Mouse (Mus musculus): ENCODE data around the gene E2f2. TPM values are rescaled to one million over a fixed set of nuclear protein-coding genes. Genes with fewer than 3 reads are reported as not detected.

E2f2 gene
- polyA plus RNA-seq, 1 experiment, result 56.3 TPM

DNA sequence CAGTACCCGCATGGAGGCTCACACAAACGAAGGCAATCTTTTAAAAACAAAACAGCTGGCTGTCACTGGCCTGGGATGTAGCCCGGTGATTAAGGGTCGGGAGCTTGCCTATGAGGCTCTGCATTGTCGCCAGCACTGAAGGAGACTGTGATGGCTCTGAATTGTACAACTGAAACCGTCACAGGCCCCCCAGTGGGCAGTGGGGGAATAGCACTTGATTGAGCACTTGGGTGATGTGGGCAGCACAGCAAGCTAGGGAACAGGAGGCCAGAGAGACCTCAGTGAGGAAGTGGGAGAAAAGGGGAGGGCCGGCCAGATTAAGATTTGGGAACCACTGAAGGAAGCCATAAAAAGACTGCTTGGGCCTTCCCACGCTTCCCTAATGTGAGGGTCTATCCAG, 67.4 kb downstream of the E2f2 start:
- no peak overlapping the region for H3K4me2 ChIP-seq (ENCODE audit: low read depth)
- H3K27me3 ChIP-seq (ENCODE audit: control insufficient read depth, insufficient read depth, insufficient read length), result no peaks in the 10 kb centered on the region
- peaks cover 6% of the 10 kb centered on the region for H3K36me3 ChIP-seq (ENCODE audit: control insufficient read depth, insufficient read depth)
- no peaks in the 10 kb centered on the region for H3K79me2 ChIP-seq (ENCODE audit: control insufficient read depth, insufficient read depth)
- H3K4me3 ChIP-seq, result no peak overlapping the region
- TF ChIP-seq USF1 (IDR thresholded peaks at IDR 0.05; ENCODE audit: low read depth), result no peak
- no peak for TF ChIP-seq MAX (IDR thresholded peaks at IDR 0.05; ENCODE audit: low read depth)
- TF ChIP-seq CEBPB (IDR thresholded peaks at IDR 0.05; ENCODE audit: insufficient read depth, poor library complexity, severe bottlenecking), result no peak
- TF ChIP-seq POLR2AphosphoS2 (IDR thresholded peaks at IDR 0.05; ENCODE audit: insufficient read length, low read depth), result no peak
- H3ac ChIP-seq (ENCODE audit: control insufficient read depth, insufficient read length), result no peak overlapping the region

DNA sequence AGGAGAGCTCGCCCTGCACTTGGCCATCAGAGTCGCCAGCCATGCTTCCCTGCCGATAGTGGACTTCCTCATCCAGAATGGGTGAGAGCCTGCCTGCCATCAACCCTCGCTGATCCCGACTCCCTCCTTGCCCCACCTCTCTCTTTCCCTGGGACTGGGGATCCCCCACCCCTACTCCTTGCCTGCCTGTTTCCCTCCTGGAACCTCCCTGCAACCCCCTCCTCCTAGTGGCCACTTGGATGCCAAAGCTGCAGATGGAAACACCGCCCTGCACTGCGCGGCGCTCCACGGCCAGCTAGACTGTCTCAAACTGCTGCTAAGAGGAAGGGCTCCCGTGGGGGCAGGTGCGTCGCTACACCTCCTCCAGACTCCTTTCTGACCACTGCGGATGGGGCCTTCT, 67.9 kb downstream of the E2f2 start:
- Histone ChIP-seq H3K27me3 (ENCODE audit: control insufficient read depth, insufficient read depth, insufficient read length) (no peaks in the 10 kb centered on the region), H3K4me3 (no peak overlapping the region), H3K36me3 (ENCODE audit: control insufficient read depth, insufficient read depth) (peaks cover 6% of the 10 kb centered on the region), H3K79me2 (ENCODE audit: control insufficient read depth, insufficient read depth) (no peaks in the 10 kb centered on the region), H3ac (ENCODE audit: control insufficient read depth, insufficient read length) (no peak overlapping the region), H3K4me2 (ENCODE audit: low read depth) (no peak overlapping the region)
- TF ChIP-seq MYOD1 (IDR thresholded peaks at IDR 0.05; ENCODE audit: control insufficient read depth in 1 of 3, insufficient read length in 2 of 3, low read depth in 2 of 3) (no peak), CEBPB (IDR thresholded peaks at IDR 0.05; ENCODE audit: insufficient read depth, poor library complexity, severe bottlenecking) (no peak), TCF12 (IDR thresholded peaks at IDR 0.05; ENCODE audit: insufficient read depth, poor library complexity, severe bottlenecking) (no peak), MYOG (IDR thresholded peaks at IDR 0.05; ENCODE audit: control insufficient read depth in 1 of 3, insufficient read depth in 1 of 3, insufficient read length in 2 of 3, low read depth in 2 of 3) (no peak), MAX (IDR thresholded peaks at IDR 0.05; ENCODE audit: low read depth) (no peak), SRF (IDR thresholded peaks at IDR 0.05; ENCODE audit: control insufficient read depth, insufficient read length, low read depth) (no peak), E2F4 (IDR thresholded peaks at IDR 0.05; ENCODE audit: insufficient read depth) (no peak), USF1 (IDR thresholded peaks at IDR 0.05; ENCODE audit: low read depth) (no peak), TCF3 (IDR thresholded peaks at IDR 0.05; ENCODE audit: insufficient read length, low read depth) (no peak), POLR2A (IDR thresholded peaks at IDR 0.05; ENCODE audit: insufficient read length, low read depth) (no peak), REST (IDR thresholded peaks at IDR 0.05; ENCODE audit: insufficient read depth, insufficient read length) (no peak), POLR2AphosphoS2 (IDR thresholded peaks at IDR 0.05; ENCODE audit: insufficient read length, low read depth) (no peak)

GRCm38 (mm10) chr4:136240955-136241354, 68.8 kb downstream of the E2f2 start:
- H3K4me2 ChIP-seq (ENCODE audit: low read depth), result no peak overlapping the region
- H3K4me3 ChIP-seq, result no peak overlapping the region
- no peak overlapping the region for H3ac ChIP-seq (ENCODE audit: control insufficient read depth, insufficient read length)
- no peaks in the 10 kb centered on the region for H3K79me2 ChIP-seq (ENCODE audit: control insufficient read depth, insufficient read depth)
- no peak for TF ChIP-seq TCF3 (IDR thresholded peaks at IDR 0.05; ENCODE audit: insufficient read length, low read depth)
- TF ChIP-seq CEBPB (IDR thresholded peaks at IDR 0.05; ENCODE audit: insufficient read depth, poor library complexity, severe bottlenecking), result no peak
- no peak for TF ChIP-seq USF1 (IDR thresholded peaks at IDR 0.05; ENCODE audit: low read depth)
- no peak for TF ChIP-seq POLR2A (IDR thresholded peaks at IDR 0.05; ENCODE audit: insufficient read length, low read depth)
- TF ChIP-seq MYOG (IDR thresholded peaks at IDR 0.05; ENCODE audit: control insufficient read depth in 1 of 3, insufficient read depth in 1 of 3, insufficient read length in 2 of 3, low read depth in 2 of 3), result no peak
- TF ChIP-seq POLR2AphosphoS2 (IDR thresholded peaks at IDR 0.05; ENCODE audit: insufficient read length, low read depth), result no peak
- no peak for TF ChIP-seq TCF12 (IDR thresholded peaks at IDR 0.05; ENCODE audit: insufficient read depth, poor library complexity, severe bottlenecking)
- TF ChIP-seq REST (IDR thresholded peaks at IDR 0.05; ENCODE audit: insufficient read depth, insufficient read length), result no peak
- TF ChIP-seq MAX (IDR thresholded peaks at IDR 0.05; ENCODE audit: low read depth), result no peak
- no peak for TF ChIP-seq SRF (IDR thresholded peaks at IDR 0.05; ENCODE audit: control insufficient read depth, insufficient read length, low read depth)
- TF ChIP-seq MYOD1 (IDR thresholded peaks at IDR 0.05; ENCODE audit: control insufficient read depth in 1 of 3, insufficient read length in 2 of 3, low read depth in 2 of 3), result no peak
- TF ChIP-seq E2F4 (IDR thresholded peaks at IDR 0.05; ENCODE audit: insufficient read depth), result no peak
- H3K27me3 ChIP-seq (ENCODE audit: control insufficient read depth, insufficient read depth, insufficient read length), result no peaks in the 10 kb centered on the region
- H3K36me3 ChIP-seq (ENCODE audit: control insufficient read depth, insufficient read depth), result peaks cover 4% of the 10 kb centered on the region

DNA sequence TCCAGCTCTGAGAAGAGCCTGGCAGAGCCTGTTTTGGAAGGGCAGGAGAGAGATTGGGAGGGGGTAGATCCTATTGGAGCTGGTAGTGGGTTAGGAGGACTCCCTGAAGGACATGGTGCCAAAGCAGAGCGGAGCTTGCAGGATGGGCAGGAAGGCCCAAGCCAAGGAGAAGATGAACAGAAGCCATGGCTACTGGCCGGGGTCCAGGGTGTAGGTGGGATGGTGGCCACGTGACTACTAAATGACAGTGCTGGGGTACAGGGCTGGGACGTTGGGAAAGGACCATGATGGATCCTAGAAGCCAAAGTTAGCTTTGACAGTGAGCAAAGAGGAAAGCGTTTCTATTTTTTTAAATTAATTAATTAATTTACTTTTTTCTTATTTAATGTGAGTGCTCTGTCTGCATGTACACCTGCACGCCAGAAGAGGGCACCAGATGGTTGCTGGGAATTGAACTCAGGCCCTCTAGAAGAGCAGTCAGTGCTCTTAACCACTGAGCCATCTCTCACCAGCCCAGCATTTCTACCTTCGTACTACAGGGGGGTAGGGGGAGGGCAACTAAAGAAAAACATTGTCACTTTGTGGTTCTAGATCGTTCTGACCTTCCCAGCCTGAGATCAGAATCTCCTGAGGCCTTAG, 70.0 kb downstream of the E2f2 start:
- no peaks in the 10 kb centered on the region for H3K36me3 ChIP-seq (ENCODE audit: control insufficient read depth, insufficient read depth)
- H3K27me3 ChIP-seq (ENCODE audit: control insufficient read depth, insufficient read depth, insufficient read length), result no peaks in the 10 kb centered on the region

GRCm38 (mm10) chr4:136242728-136243127, 70.5 kb downstream of the E2f2 start:
- Histone ChIP-seq H3K27me3 (ENCODE audit: control insufficient read depth, insufficient read depth, insufficient read length) (no peaks in the 10 kb centered on the region), H3K36me3 (ENCODE audit: control insufficient read depth, insufficient read depth) (no peaks in the 10 kb centered on the region), H3ac (ENCODE audit: control insufficient read depth, insufficient read length) (no peak overlapping the region), H3K4me2 (ENCODE audit: low read depth) (no peak overlapping the region), H3K4me3 (no peak overlapping the region), H3K79me2 (ENCODE audit: control insufficient read depth, insufficient read depth) (no peaks in the 10 kb centered on the region)
- no peak for TF ChIP-seq MAX (IDR thresholded peaks at IDR 0.05; ENCODE audit: low read depth)
- no peak for TF ChIP-seq TCF3 (IDR thresholded peaks at IDR 0.05; ENCODE audit: insufficient read length, low read depth)
- no peak for TF ChIP-seq CEBPB (IDR thresholded peaks at IDR 0.05; ENCODE audit: insufficient read depth, poor library complexity, severe bottlenecking)
- TF ChIP-seq MYOD1 (IDR thresholded peaks at IDR 0.05; ENCODE audit: control insufficient read depth in 1 of 3, insufficient read length in 2 of 3, low read depth in 2 of 3), result no peak
- no peak for TF ChIP-seq POLR2A (IDR thresholded peaks at IDR 0.05; ENCODE audit: insufficient read length, low read depth)
- TF ChIP-seq MYOG (IDR thresholded peaks at IDR 0.05; ENCODE audit: control insufficient read depth in 1 of 3, insufficient read depth in 1 of 3, insufficient read length in 2 of 3, low read depth in 2 of 3), result no peak
- no peak for TF ChIP-seq SRF (IDR thresholded peaks at IDR 0.05; ENCODE audit: control insufficient read depth, insufficient read length, low read depth)
- no peak for TF ChIP-seq E2F4 (IDR thresholded peaks at IDR 0.05; ENCODE audit: insufficient read depth)
- TF ChIP-seq TCF12 (IDR thresholded peaks at IDR 0.05; ENCODE audit: insufficient read depth, poor library complexity, severe bottlenecking), result no peak
- TF ChIP-seq POLR2AphosphoS2 (IDR thresholded peaks at IDR 0.05; ENCODE audit: insufficient read length, low read depth), result no peak
- TF ChIP-seq USF1 (IDR thresholded peaks at IDR 0.05; ENCODE audit: low read depth), result no peak
- no peak for TF ChIP-seq REST (IDR thresholded peaks at IDR 0.05; ENCODE audit: insufficient read depth, insufficient read length)

More for the DNA sequence above, 70.0 kb downstream of the E2f2 start:
- peak; percentile 25 for TF ChIP-seq USF1 (IDR thresholded peaks at IDR 0.05; ENCODE audit: low read depth)
- no peak for TF ChIP-seq SRF (IDR thresholded peaks at IDR 0.05; ENCODE audit: control insufficient read depth, insufficient read length, low read depth)
- Histone ChIP-seq H3ac (ENCODE audit: control insufficient read depth, insufficient read length) (no peak overlapping the region), H3K79me2 (ENCODE audit: control insufficient read depth, insufficient read depth) (no peaks in the 10 kb centered on the region), H3K4me2 (ENCODE audit: low read depth) (no peak overlapping the region), H3K4me3 (no peak overlapping the region)

Measured in myocyte (in vitro differentiated cells).